Mouse (Mus musculus) forebrain, embryonic 10.5 days (tissue): ENCODE results near the gene Olfr983. TPM values are rescaled to one million over a fixed set of nuclear protein-coding genes. Genes with fewer than 3 reads are reported as not detected.

Experiments used
- polyA plus RNA-seq: library from polyadenylated mRNA; unstranded; fragments of >200 nt; fragmentation: Nextera tagmentation; extraction: Ambion mirVana; gene quantifications from 2 replicates; pipeline ENCODE4 v1.2.1, GENCODE M21; 2016

Gene Olfr983
- polyA plus RNA-seq, 1 experiment from 2014 or later = not detected

Other genes starting within 250 kb of the Olfr983 start
- gene Olfr972, start 227.2 kb downstream of the Olfr983 start, polyA plus RNA-seq = not detected in 2 replicates
- not detected in 2 replicates for gene Olfr229, start 186.3 kb downstream of the Olfr983 start, polyA plus RNA-seq
- gene Olfr974, start 156.1 kb downstream of the Olfr983 start, polyA plus RNA-seq = not detected in 2 replicates
- not detected in 2 replicates for gene Olfr975, start 141.5 kb downstream of the Olfr983 start, polyA plus RNA-seq
- not detected in 2 replicates for gene Olfr976, start 132.5 kb downstream of the Olfr983 start, polyA plus RNA-seq
- not detected in 2 replicates for gene Olfr978, start 101.5 kb downstream of the Olfr983 start, polyA plus RNA-seq
- not detected in 2 replicates for gene Olfr979, start 90.1 kb downstream of the Olfr983 start, polyA plus RNA-seq
- gene Olfr980, start 84.0 kb downstream of the Olfr983 start, polyA plus RNA-seq = not detected in 2 replicates
- gene Olfr981, start 72.1 kb downstream of the Olfr983 start, polyA plus RNA-seq = not detected in 2 replicates
- not detected in 2 replicates for gene Olfr982, start 19.8 kb downstream of the Olfr983 start, polyA plus RNA-seq
- gene Olfr984, start 20.6 kb upstream of the Olfr983 start, polyA plus RNA-seq = not detected in 2 replicates
- not detected in 2 replicates for gene Olfr985, start 36.6 kb upstream of the Olfr983 start, polyA plus RNA-seq
- not detected in 2 replicates for gene Tmem225, start 54.5 kb upstream of the Olfr983 start, polyA plus RNA-seq
- not detected in 2 replicates for gene Olfr986, start 87.3 kb upstream of the Olfr983 start, polyA plus RNA-seq
- gene Zfp202, start 98.7 kb upstream of the Olfr983 start, polyA plus RNA-seq = 7.5 and 8.1 TPM in 2 replicates
- gene Scn3b, start 175.6 kb upstream of the Olfr983 start, polyA plus RNA-seq = 1.2 and 2.2 TPM in 2 replicates